Mouse (Mus musculus) forebrain, postnatal 0 days (tissue): ENCODE data around the gene Cacna1d. TPM values are rescaled to one million over a fixed set of nuclear protein-coding genes. Genes with fewer than 3 reads are reported as not detected.

Source experiments
- ATAC-seq: fragments of 200-750 bp; cut with Nextera tagmentation; 2 replicates; pipeline ENCODE4 v1.8.0; 2017; ENCODE audit warnings: mild to moderate bottlenecking, moderate library complexity
- DNase-seq: peaks from one replicate; pipeline ENCODE4 v3.0.0-alpha.2; 2015
- H3K27ac ChIP-seq: fragments of 300-500 bp; sonication (generic); 2 replicates; pipeline ENCODE4 v1.5.1; 2014; ENCODE audit warnings: low read depth, mild to moderate bottlenecking, antibody characterized with exemption, low read length, moderate library complexity, mixed read lengths
- H3K27me3 ChIP-seq: fragments of 300-500 bp; sonication (generic); 2 replicates; pipeline ENCODE4 v1.6.1; 2014; ENCODE audit warnings: mild to moderate bottlenecking, low read length, mixed read lengths; ENCODE audit not compliant: insufficient read depth
- H3K36me3 ChIP-seq: fragments of 300-500 bp; sonication (generic); 2 replicates; pipeline ENCODE4 v1.6.1; 2014; ENCODE audit warnings: mild to moderate bottlenecking, moderate library complexity; ENCODE audit not compliant: insufficient read depth
- H3K4me1 ChIP-seq: fragments of 300-500 bp; sonication (generic); 2 replicates; pipeline ENCODE4 v1.6.1; 2014; ENCODE audit warnings: antibody characterized with exemption; ENCODE audit not compliant: insufficient read depth
- H3K4me2 ChIP-seq: fragments of 300-500 bp; sonication (generic); 2 replicates; pipeline ENCODE4 v1.6.1; 2014; ENCODE audit warnings: low read depth, mild to moderate bottlenecking, moderate library complexity
- H3K4me3 ChIP-seq: fragments of 300-500 bp; sonication (generic); 2 replicates; pipeline ENCODE4 v1.5.1; 2014; ENCODE audit warnings: low read depth, low read length, mixed read lengths
- H3K9ac ChIP-seq: fragments of 300-500 bp; sonication (generic); 2 replicates; pipeline ENCODE4 v1.6.1; 2014; ENCODE audit warnings: mild to moderate bottlenecking
- H3K9me3 ChIP-seq: fragments of 300-500 bp; sonication (generic); 2 replicates; pipeline ENCODE4 v1.6.1; 2016; ENCODE audit warnings: low read length
- CTCF ChIP-seq: sonication (generic); IDR thresholded peaks from 2 replicates; pipeline ENCODE4 v1.5.1; 2016; ENCODE audit warnings: antibody characterized with exemption, control low read depth, low read depth
- WGBS: fragments of 180-500 bp; shearing (Covaris S2); extraction: QIAGEN DNeasy Blood & Tissue Kit; methylation state at CpG from one replicate; pipeline ENCODE4 v1.1.7; 2014; 5-methylcytosine and 5-hydroxymethylcytosine counted together
- polyA plus RNA-seq: library from polyadenylated mRNA; unstranded; fragments of >200 nt; fragmentation: Nextera tagmentation; extraction: Ambion mirVana; gene quantifications from 2 replicates; pipeline ENCODE4 v1.2.1, GENCODE M21; 2015
- total RNA-seq: library from RNA; depleted of rRNA; stranded (reverse); fragments of >200 nt; gene quantifications from 2 replicates; pipeline ENCODE4 v1.2.3, GENCODE M21; 2014

Gene Cacna1d
- total and polyA plus RNA-seq, 2 experiments from 2014 or later = 7.2 to 31.3 TPM

DNA sequence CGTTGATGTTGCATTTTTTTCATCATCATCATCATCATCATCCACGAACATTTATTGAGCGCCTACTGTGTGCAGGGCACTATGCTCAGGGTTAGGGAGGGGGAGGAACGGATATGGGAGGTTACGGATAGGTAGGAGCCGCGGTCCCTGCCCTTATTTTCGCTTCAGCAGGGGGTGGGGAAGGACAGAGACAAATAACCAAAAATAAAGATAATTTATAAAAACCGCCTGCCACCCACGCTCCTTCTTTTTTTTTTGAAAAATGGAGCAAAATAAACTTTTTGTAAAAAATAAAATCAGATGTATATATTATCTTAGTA lies 138.3 kb downstream of the Cacna1d start:
- peaks cover 8% of the 10 kb centered on the region; the same call in 1 of the 2 replicates for H3K4me1 ChIP-seq
- no peaks in the 10 kb centered on the region for H3K27me3 ChIP-seq
- H3K36me3 ChIP-seq = no peaks in the 10 kb centered on the region
- peak overlapping the region; percentile 91 for H3K9ac ChIP-seq
- peak overlapping the region; percentile 90 for H3K4me2 ChIP-seq
- H3K4me3 ChIP-seq = peak overlapping the region; percentile 80
- DNase-seq (no peak), ATAC-seq (no peak)
- peak overlapping the region; percentile 74 for H3K27ac ChIP-seq
- H3K9me3 ChIP-seq = no peaks in the 10 kb centered on the region
- TF ChIP-seq CTCF = no peak
- 2% methylated on average over 10 of the region's 10 CpGs for WGBS

DNA sequence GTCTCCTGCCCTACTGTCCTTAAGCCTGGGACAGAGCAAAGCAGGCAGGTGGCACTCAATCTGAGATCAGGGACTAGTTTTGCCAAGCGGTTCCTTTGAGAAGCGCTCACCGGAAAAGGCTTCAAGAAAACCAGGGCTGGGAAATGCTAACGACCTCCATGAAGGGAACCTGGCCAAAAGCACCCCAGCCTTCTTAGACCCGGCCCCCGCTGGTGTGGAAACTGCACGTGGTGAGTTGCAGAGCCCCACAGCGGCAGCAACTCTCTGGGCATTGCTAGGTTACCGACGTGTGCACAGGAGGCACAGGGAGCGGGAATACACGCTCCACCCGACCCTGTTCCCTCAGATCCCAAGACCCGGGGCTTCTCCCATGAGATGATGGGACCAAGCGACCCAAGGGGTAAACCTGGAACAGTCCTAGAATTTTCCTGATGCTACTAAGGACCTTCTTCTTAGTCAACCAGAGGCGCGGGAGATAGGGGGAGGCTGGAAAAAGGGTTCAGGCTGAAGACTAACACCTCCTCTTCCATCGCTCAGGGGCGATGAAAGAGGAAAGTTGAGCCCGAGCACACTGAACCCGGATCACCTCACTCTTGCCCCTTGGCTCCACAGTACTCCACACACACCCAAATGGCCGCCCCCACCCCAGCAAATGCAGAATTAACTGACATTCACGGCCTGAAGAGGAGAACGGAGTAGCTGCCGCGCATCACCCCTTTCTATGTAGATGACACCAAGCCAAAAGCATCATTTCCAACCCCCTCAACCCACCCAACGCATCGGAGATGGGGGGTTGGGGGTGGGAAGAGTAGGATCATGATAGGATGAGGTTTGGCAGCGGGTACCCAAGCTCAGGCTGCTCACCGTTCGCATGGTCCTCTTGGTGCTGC lies 138.9 kb downstream of the Cacna1d start:
- ATAC-seq (peak; percentile 60), DNase-seq (peak; percentile 72)
- Histone ChIP-seq H3K9ac (peak overlapping the region; percentile 91), H3K9me3 (no peaks in the 10 kb centered on the region), H3K36me3 (no peaks in the 10 kb centered on the region), H3K4me1 (peaks cover 8% of the 10 kb centered on the region; the same call in 1 of the 2 replicates), H3K27me3 (no peaks in the 10 kb centered on the region), H3K4me3 (peak overlapping the region; percentile 80), H3K4me2 (peak overlapping the region; percentile 90), H3K27ac (peak overlapping the region; percentile 74)
- TF ChIP-seq CTCF = no peak
- WGBS = 1% methylated on average over 31 of the region's 31 CpGs

DNA sequence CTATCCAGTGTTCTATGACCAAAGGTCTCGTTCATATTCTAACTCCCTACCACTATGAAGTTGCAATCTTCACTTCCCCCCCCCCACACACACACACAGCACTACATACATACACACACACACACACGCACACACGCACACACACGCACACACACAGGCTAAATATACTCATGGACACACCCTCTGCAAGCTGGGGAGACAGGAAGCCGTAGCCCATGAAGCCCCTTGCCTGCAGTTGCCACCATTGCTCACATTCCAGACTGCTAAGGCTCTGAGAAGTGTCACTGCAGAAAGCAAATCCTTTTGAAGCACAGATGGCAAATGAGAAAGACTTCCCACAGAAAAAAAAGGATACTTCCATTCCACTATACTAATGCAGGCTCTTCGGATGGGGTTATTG lies 141.0 kb downstream of the Cacna1d start:
- WGBS = 76% methylated on average over 6 of the region's 6 CpGs

DNA sequence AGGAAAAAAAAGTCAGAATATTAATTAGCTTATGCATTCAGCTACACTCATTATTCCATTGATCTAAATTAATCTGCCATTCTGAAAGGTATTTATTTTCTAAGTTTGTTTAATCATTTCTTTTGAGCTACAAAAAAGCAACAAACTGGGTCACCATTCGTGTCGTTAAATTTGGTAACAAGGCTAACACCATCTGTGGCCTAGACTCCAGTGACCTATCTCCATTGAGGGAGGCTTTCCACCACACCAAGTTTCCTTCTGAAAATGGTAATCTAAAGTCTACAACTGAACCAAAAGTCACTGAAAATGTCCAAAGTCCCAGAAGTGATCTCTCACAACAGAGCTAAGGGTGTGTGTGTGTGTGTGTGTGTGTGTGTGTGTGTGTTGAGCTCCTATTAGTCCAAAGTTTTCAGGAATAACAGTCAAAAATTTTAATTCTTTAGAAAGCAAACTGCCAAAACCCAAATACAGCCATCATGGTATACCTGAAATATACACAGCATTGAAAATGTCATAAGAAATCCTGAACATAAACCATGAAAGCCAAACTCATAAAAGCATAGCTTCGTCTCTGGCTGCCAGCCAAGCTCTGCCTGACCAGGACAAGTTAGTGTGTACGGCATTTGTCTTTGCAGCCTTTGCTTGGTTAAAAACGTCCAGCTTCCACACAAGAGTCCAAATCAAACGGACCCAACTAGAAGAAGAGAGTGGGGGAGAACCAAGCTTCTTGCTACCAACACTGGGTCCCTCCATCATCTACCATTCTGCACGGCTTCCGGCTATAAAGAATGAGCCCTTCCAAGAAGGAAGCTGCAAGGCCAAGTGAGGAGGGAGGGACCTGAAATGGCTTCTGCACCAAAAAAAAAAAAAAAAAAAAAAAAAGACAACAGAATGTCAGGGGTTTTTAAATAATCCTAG lies 146.0 kb downstream of the Cacna1d start:
- WGBS = 61% methylated on average over 8 of the region's 8 CpGs
- Histone ChIP-seq H3K4me1 (no peaks in the 10 kb centered on the region), H3K9ac (no peak overlapping the region), H3K36me3 (no peaks in the 10 kb centered on the region), H3K4me2 (no peak overlapping the region), H3K27me3 (no peaks in the 10 kb centered on the region), H3K27ac (no peak overlapping the region), H3K9me3 (no peaks in the 10 kb centered on the region), H3K4me3 (no peak overlapping the region)
- DNase-seq = no peak
- no peak for TF ChIP-seq CTCF
- no peak for ATAC-seq

More for the DNA sequence above, 141.0 kb downstream of the Cacna1d start:
- peak; percentile 14 for DNase-seq
- Histone ChIP-seq H3K4me1 (peaks cover 8% of the 10 kb centered on the region; the same call in 1 of the 2 replicates), H3K27me3 (no peaks in the 10 kb centered on the region), H3K4me3 (no peak overlapping the region), H3K4me2 (no peak overlapping the region), H3K27ac (no peak overlapping the region), H3K9me3 (no peaks in the 10 kb centered on the region), H3K9ac (no peak overlapping the region), H3K36me3 (no peaks in the 10 kb centered on the region)
- ATAC-seq = no peak
- no peak for TF ChIP-seq CTCF

DNA sequence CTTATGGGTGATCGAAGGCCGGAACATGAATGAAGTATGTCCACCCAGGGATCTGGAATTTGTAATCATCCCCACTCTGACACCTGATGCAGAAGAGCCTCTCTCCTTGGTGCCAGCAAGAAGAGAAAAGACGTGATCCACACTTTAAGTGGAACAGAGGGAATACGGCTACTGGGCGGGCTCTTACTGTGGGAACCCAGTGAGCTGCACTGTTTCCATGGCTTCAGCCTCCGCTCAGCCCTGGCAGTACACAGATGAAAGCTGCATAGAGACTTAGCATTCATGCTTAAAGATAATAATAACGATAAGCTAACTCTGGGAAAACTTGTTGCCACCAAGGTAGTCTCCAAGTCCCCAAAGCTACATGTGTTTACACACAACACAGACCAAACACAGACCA lies 147.5 kb downstream of the Cacna1d start:
- Histone ChIP-seq H3K4me2 (no peak overlapping the region), H3K27me3 (no peaks in the 10 kb centered on the region), H3K9ac (no peak overlapping the region), H3K27ac (no peak overlapping the region), H3K4me3 (no peak overlapping the region), H3K4me1 (no peaks in the 10 kb centered on the region), H3K9me3 (no peaks in the 10 kb centered on the region), H3K36me3 (no peaks in the 10 kb centered on the region)
- TF ChIP-seq CTCF = no peak
- ATAC-seq (peak; percentile 58; the same call in 1 of the 2 replicates), DNase-seq (no peak)
- WGBS = 69% methylated on average over 7 of the region's 7 CpGs

DNA sequence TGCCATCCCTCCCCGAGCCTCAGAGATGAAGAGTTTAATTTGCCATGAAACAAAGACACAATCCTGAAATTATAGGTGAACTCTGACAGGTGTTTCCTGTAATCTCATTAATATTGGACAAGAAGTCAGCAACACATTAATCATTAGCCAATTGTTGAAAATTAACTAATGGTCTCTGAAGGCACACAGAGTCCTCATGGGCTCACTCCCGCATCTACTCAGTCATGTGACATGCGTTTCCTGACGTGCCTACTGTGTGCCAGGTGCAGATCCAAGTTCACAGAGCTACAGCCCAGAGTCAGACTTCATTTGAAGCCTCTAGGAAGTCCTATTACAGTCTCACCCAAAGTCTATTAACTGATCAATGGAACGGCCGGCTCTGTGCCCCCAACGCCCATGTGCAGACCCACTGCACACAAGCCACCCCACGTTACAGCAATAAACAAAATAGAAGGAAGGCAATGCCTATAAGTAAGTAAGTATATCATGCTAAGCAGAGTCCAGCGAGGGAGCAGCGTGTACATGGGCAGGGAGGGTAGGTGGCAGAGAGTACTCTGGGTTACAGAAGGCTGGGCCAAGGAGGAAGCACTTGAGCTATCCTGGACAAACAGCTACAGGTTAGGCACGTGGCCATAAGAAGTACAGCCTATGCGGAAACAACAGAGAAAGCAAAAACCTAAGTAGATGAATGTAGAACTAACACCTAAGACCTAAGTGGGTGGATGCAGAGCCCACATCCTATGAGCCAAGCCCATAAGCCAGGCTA lies 149.2 kb downstream of the Cacna1d start:
- DNase-seq (no peak), ATAC-seq (no peak)
- Histone ChIP-seq H3K9me3 (no peaks in the 10 kb centered on the region), H3K4me1 (no peaks in the 10 kb centered on the region), H3K4me3 (no peak overlapping the region), H3K36me3 (no peaks in the 10 kb centered on the region), H3K27ac (no peak overlapping the region), H3K9ac (no peak overlapping the region), H3K4me2 (no peak overlapping the region), H3K27me3 (no peaks in the 10 kb centered on the region)
- TF ChIP-seq CTCF = no peak
- WGBS = 86% methylated on average over 12 of the region's 12 CpGs
